8 mouse cellular contexts compared by ENCODE assay signal in the genomic region with DNA sequence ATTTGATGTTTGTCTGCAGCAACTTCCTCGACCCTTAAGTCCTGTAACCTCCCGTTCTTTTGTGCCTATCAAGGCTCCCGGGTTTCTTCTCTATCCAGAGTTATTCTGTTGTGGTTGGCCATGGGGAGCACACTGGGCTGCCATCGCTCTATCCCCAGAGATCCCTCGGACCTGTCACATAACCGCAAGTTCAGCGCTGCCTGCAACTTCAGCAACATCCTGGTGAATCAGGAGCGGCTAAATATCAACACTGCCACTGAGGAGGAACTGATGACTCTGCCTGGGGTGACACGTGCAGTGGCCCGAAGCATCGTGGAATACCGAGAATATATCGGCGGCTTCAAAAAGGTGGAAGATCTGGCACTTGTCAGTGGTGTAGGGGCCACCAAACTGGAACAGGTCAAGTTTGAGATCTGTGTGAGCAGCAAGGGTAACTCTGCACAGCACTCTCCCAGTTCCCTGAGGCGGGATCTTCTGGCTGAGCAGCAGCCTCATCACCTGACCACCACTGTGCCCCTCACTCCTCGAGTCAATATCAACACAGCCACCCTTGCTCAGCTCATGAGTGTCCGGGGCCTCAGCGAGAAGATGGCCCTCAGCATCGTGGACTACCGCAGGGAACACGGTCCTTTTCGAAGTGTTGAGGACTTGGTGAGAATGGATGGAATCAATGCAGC. TPM values are rescaled to one million over a fixed set of nuclear protein-coding genes. Genes with fewer than 3 reads are reported as not detected.
A peak's percentile ranks its signal among the peaks of the same experiment; 100 is the strongest.
DNase-seq lines count a peak whose midpoint lies in the region; ATAC-seq and TF ChIP-seq lines count a peak whose summit lies in the region.

No protein-coding gene starts in this region.

- TF ChIP-seq CTCF in gastrocnemius, adult 2 months (IDR thresholded peaks at IDR 0.05): no peak

- peak overlapping the region; percentile 98 for H3K27ac ChIP-seq in gastrocnemius, adult 2 months
- no peak overlapping the region for H3K27ac ChIP-seq in heart, embryonic 10.5 days
- no peak overlapping the region for H3K27ac ChIP-seq in limb, embryonic 15.5 days
- no peak overlapping the region for H3K27ac ChIP-seq in neural tube, embryonic 14.5 days (ENCODE audit: low read depth, low read length)

- H3K9ac ChIP-seq in limb, embryonic 15.5 days: no peak overlapping the region
- no peak overlapping the region for H3K9ac ChIP-seq in neural tube, embryonic 14.5 days (replicated peaks; ENCODE audit: low read depth, low read length)

- peaks cover 51% of the 10 kb centered on the region for H3K4me1 ChIP-seq in heart, embryonic 10.5 days
- H3K4me1 ChIP-seq in limb, embryonic 15.5 days: peaks cover 53% of the 10 kb centered on the region
- 0 out of 2 replicates have a peak, but pooled peaks cover 9% of the 10 kb centered on the region for H3K4me1 ChIP-seq in neural tube, embryonic 14.5 days (ENCODE audit: control insufficient read depth, insufficient read depth, low read length)

- intact Hi-C loops in gastrocnemius, adult 2 months (cut with DNase I): loop anchor here (1.0 to 10.0 kb wide), 5 partner anchors 70 to 328 kb away; partner anchors contain the start of genes Herpud2 and Sept7

- no peak for ATAC-seq in limb, embryonic 15.5 days (ENCODE audit: insufficient number of reproducible peaks, low FRiP score, low TSS enrichment, low read depth)
- no peak for ATAC-seq in neural tube, embryonic 14.5 days (ENCODE audit: low read depth)

- peak overlapping the region; percentile 76 for H3K4me3 ChIP-seq in gastrocnemius, adult 2 months
- H3K4me3 ChIP-seq in heart, embryonic 10.5 days: peak overlapping the region; percentile 72
- peak overlapping the region; percentile 76 for H3K4me3 ChIP-seq in limb, embryonic 15.5 days
- H3K4me3 ChIP-seq in neural tube, embryonic 14.5 days (ENCODE audit: low read depth, low read length): peak overlapping the region; percentile 53

- 39% methylated on average over 22 of the region's 22 CpGs for WGBS in heart, embryonic 10.5 days
- WGBS in limb, embryonic 15.5 days: 46% methylated on average over 22 of the region's 22 CpGs
- 49% methylated on average over 22 of the region's 22 CpGs for WGBS in neural tube, embryonic 14.5 days

- peak; percentile 52 for DNase-seq in gastrocnemius, adult 2 months
- DNase-seq in gastrocnemius, adult 8-10 months (ENCODE audit: low spot score in 2 of 2): no peak
- DNase-seq in MEL-GATA-1-ER (ENCODE audit: extremely low read depth, low read depth): peak; percentile 29
- DNase-seq in heart, embryonic 10.5 days (ENCODE audit: low spot score): no peak
- no peak for DNase-seq in spleen, postnatal 14 days (ENCODE audit: low spot score in 2 of 2)
- DNase-seq in gastrocnemius, postnatal 10 days: no peak

- H3K4me2 ChIP-seq in limb, embryonic 15.5 days: peak overlapping the region; percentile 81
- H3K4me2 ChIP-seq in neural tube, embryonic 14.5 days (ENCODE audit: low read depth, low read length): peak overlapping the region; percentile 57

- H3K36me3 ChIP-seq in heart, embryonic 10.5 days: no peaks in the 10 kb centered on the region
- H3K36me3 ChIP-seq in limb, embryonic 15.5 days: no peaks in the 10 kb centered on the region
- no peaks in the 10 kb centered on the region for H3K36me3 ChIP-seq in neural tube, embryonic 14.5 days (ENCODE audit: control insufficient read depth, insufficient read depth, low read length)

- H3K27me3 ChIP-seq in heart, embryonic 10.5 days (ENCODE audit: insufficient read depth, poor library complexity, severe bottlenecking): no peaks in the 10 kb centered on the region
- H3K27me3 ChIP-seq in limb, embryonic 15.5 days: no peaks in the 10 kb centered on the region
- H3K27me3 ChIP-seq in neural tube, embryonic 14.5 days (ENCODE audit: control insufficient read depth, insufficient read depth, low read length): no peaks in the 10 kb centered on the region

- H3K9me3 ChIP-seq in heart, embryonic 10.5 days: no peaks in the 10 kb centered on the region
- H3K9me3 ChIP-seq in limb, embryonic 15.5 days: no peaks in the 10 kb centered on the region
- no peaks in the 10 kb centered on the region for H3K9me3 ChIP-seq in neural tube, embryonic 14.5 days (ENCODE audit: control insufficient read depth, low read length)

RNA-seq across cellular contexts. Expression of gene Eepd1, which starts 1.1 kb away (rescaled TPM):
- total RNA-seq in gastrocnemius, adult 2 months (2021): 100 to 1,000 TPM in 1 of 2 experiments, 10 to 100 TPM in 1; 99.2 to 114 TPM
- 100 to 1,000 TPM; 116 to 150 (median 135) TPM for total RNA-seq in gastrocnemius, adult 8-10 months (2022)
- 22.6 and 24.2 TPM in 2 replicates for polyA plus RNA-seq in heart, embryonic 10.5 days (2016; fragmentation: Nextera tagmentation; extraction: Ambion mirVana)
- 14.4 and 17.0 TPM in 2 replicates for polyA plus RNA-seq in limb, embryonic 15.5 days (2015; fragmentation: Nextera tagmentation; extraction: Ambion mirVana)
- polyA plus RNA-seq in neural tube, embryonic 14.5 days (2014; fragmentation: Nextera tagmentation; extraction: Ambion mirVana): 11.0 and 19.3 TPM in 2 replicates
- 10 to 100 TPM; 49.4 to 59.9 TPM for total RNA-seq in gastrocnemius, postnatal 10 days (2021)

Comparison
In these comparisons a context has a peak if more than half of its experiments do, and no peak if none do; other contexts are left out.
1. DNase-seq: peak in gastrocnemius, adult 2 months (single experiment) and MEL-GATA-1-ER (single experiment); none in gastrocnemius, adult 8-10 months (0 of 2), heart, embryonic 10.5 days (single experiment), spleen, postnatal 14 days (0 of 2) and gastrocnemius, postnatal 10 days (single experiment).
2. Peak in every context shown above with its lines, with median percentiles within 50 percentile points of each other: H3K4me3 ChIP-seq.